Mouse (Mus musculus): ENCODE measurements at regions not wholly inside any gene's neighbourhood (a gene's known extent, or its start where the extent isn't known, plus 50 kb on each side); places are given as distances from the start of the nearest gene placed in this dataset.

DNA sequence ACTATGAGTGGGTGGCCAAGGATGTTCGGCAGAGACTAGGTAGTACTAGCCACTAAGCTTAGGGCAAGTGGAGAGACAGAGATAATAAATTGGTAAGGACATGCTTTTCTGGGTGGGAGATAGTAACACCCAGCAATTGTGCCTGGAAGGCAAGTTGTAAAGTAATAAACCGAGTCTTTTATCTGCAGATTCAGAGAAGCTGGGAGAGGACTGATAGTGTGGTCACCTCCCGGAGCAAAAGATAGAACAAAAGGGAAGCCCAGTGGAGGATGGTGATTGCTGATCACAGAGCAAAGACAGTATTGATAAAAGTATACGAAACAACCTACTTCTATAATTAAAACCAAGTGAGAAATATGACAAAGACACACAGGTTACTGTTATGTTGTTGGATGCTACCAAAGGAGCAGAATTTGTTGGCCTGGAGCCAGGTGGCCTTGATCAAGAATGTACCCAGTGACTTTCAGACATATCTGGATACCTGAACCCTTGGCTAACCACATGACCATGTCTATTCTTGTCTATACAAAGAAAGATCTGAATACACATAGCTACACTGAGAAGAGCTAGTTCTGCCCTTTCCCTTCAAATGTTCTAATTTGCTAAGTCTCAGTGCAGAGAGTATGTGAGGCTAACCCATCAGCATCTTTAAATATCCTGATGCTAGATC, 150.7 kb downstream of the Gm5447 start:
- TF ChIP-seq EP300 (IDR thresholded peaks at IDR 0.05; ENCODE audit: low read depth) (no peak), CTCF (IDR thresholded peaks at IDR 0.05; ENCODE audit: low read depth) (no peak)
